Mouse (Mus musculus) heart, embryonic 14.5 days (tissue): Measurements from ENCODE around the gene Tas2r130. TPM values are rescaled to one million over a fixed set of nuclear protein-coding genes. Genes with fewer than 3 reads are reported as not detected.
"Not testable (repeated sequence)": the region's sequence is repeated elsewhere in the genome, so short reads cannot be mapped to it uniquely, and the experiment has no call there.

Source experiments
- ATAC-seq: fragments of 200-750 bp; cut with Nextera tagmentation; 2 replicates; pipeline ENCODE4 v1.8.0; 2017; ENCODE audit warnings: low read depth, moderate TSS enrichment; ENCODE audit not compliant: insufficient number of reproducible peaks, insufficient read depth, low FRiP score
- H3K27ac ChIP-seq, 2 experiments: fragments of 200-500 bp in 1 of 2; fragments of 300-500 bp in 1 of 2; sonication (generic) in 1 of 2; replicated peaks in 1 of 2; 2 replicates each; pipeline ENCODE4 v1.5.1; 2012 to 2014; ENCODE audit warnings: low read depth in 2 of 2, low read length in 2 of 2, control low read depth in 1 of 2, mild to moderate bottlenecking in 1 of 2, mixed read lengths in 1 of 2; ENCODE audit not compliant: control insufficient read depth in 1 of 2, insufficient read depth in 1 of 2
- H3K27me3 ChIP-seq: fragments of 300-500 bp; sonication (generic); 2 replicates; pipeline ENCODE4 v1.6.1; 2014; ENCODE audit warnings: mild to moderate bottlenecking, low read length, control low read depth; ENCODE audit not compliant: control insufficient read depth, insufficient read depth
- H3K36me3 ChIP-seq: fragments of 300-500 bp; sonication (generic); 2 replicates; pipeline ENCODE4 v1.6.1; 2014; ENCODE audit warnings: mild to moderate bottlenecking, control low read depth, low read length, mixed read lengths; ENCODE audit not compliant: control insufficient read depth, insufficient read depth
- H3K4me1 ChIP-seq, 2 experiments: fragments of 200-500 bp in 1 of 2; fragments of 300-500 bp in 1 of 2; sonication (generic) in 1 of 2; 2 replicates each; pipeline ENCODE4 v1.6.1; 2012 to 2014; ENCODE audit warnings: low read length in 2 of 2, control low read depth in 1 of 2, mixed read lengths in 1 of 2; ENCODE audit not compliant: control insufficient read depth in 2 of 2, insufficient read depth in 2 of 2
- H3K4me2 ChIP-seq: fragments of 300-500 bp; sonication (generic); 2 replicates; pipeline ENCODE4 v1.6.1; 2014; ENCODE audit warnings: mild to moderate bottlenecking, low read length
- H3K4me3 ChIP-seq, 2 experiments: fragments of 200-500 bp in 1 of 2; fragments of 300-500 bp in 1 of 2; sonication (generic) in 1 of 2; 2 replicates each; pipeline ENCODE4 v1.5.1; 2012 to 2014; ENCODE audit warnings: low read length in 2 of 2, mild to moderate bottlenecking in 2 of 2, control low read depth in 1 of 2, low read depth in 1 of 2, moderate library complexity in 1 of 2; ENCODE audit not compliant: control insufficient read depth in 1 of 2, insufficient read depth in 1 of 2
- H3K9ac ChIP-seq: fragments of 300-500 bp; sonication (generic); 2 replicates; pipeline ENCODE4 v1.6.1; 2014; ENCODE audit warnings: mild to moderate bottlenecking, low read length
- H3K9me3 ChIP-seq: fragments of 300-500 bp; sonication (generic); 2 replicates; pipeline ENCODE4 v1.6.1; 2016; ENCODE audit warnings: low read length, control low read depth; ENCODE audit not compliant: control insufficient read depth
- WGBS: fragments of 180-500 bp; shearing (Covaris S2); extraction: QIAGEN DNeasy Blood & Tissue Kit; methylation state at CpG from one replicate; pipeline ENCODE4 v1.1.7; 2014; 5-methylcytosine and 5-hydroxymethylcytosine counted together
- polyA plus RNA-seq: library from polyadenylated mRNA; unstranded; fragments of >200 nt; fragmentation: Nextera tagmentation; extraction: Ambion mirVana; gene quantifications from 2 replicates; pipeline ENCODE4 v1.2.1, GENCODE M21; 2014

The Tas2r130 gene
- not detected in 2 replicates for polyA plus RNA-seq

GRCm38 (mm10) chr6:131630812-131631211, at the start of gene Tas2r130:
Gene Tas2r130, minus strand, starts transcription at chr6:131630912.
- no peak for ATAC-seq
- Histone ChIP-seq H3K27ac (no peak within 1 kb of the TSS), H3K4me3 (no peak within 1 kb of the TSS), H3K9me3 (no peaks in the 10 kb centered on the region), H3K36me3 (no peaks in the 10 kb centered on the region), H3K9ac (no peak within 1 kb of the TSS), H3K27me3 (no peaks in the 10 kb centered on the region), H3K4me1 (no peaks in the 10 kb centered on the region), H3K4me2 (no peak within 1 kb of the TSS)
- 60% methylated on average over 3 of the region's 3 CpGs for WGBS

- peaks cover 14% of the 10 kb centered on the region; the same call in 1 of the 2 replicates for H3K9me3 ChIP-seq
- H3K4me3 ChIP-seq = no peak within 1 kb of the TSS
- WGBS = 62% methylated on average over 3 of the region's 3 CpGs
- ATAC-seq = no peak
- no peak within 1 kb of the TSS for H3K9ac ChIP-seq
- no peak within 1 kb of the TSS for H3K4me2 ChIP-seq
- no peaks in the 10 kb centered on the region for H3K36me3 ChIP-seq
- no peak within 1 kb of the TSS for H3K27ac ChIP-seq
- no peaks in the 10 kb centered on the region for H3K27me3 ChIP-seq
- H3K4me1 ChIP-seq = no peaks in the 10 kb centered on the region
Measured at GRCm38 (mm10) chr6:131678786-131679185, 48.1 kb upstream of the Tas2r130 start, which contains the start of gene Tas2r106. Gene Tas2r106, minus strand, starts transcription at chr6:131678886.

- ATAC-seq = no peak
- Histone ChIP-seq H3K27ac (no peak within 1 kb of the TSS), H3K4me1 (no peaks in the 10 kb centered on the region), H3K9me3 (peaks cover 8% of the 10 kb centered on the region; the same call in 1 of the 2 replicates), H3K36me3 (no peaks in the 10 kb centered on the region), H3K4me2 (no peak within 1 kb of the TSS), H3K4me3 (no peak within 1 kb of the TSS), H3K27me3 (no peaks in the 10 kb centered on the region), H3K9ac (no peak within 1 kb of the TSS)
Measured at GRCm38 (mm10) chr6:131660049-131660448, 29.3 kb upstream of the Tas2r130 start, which contains the start of gene Tas2r107. Gene Tas2r107, minus strand, starts transcription at chr6:131660149.

GRCm38 (mm10) chr6:131609956-131610355, 20.8 kb downstream of the Tas2r130 start:
- not testable (repeated sequence) for H3K4me2 ChIP-seq, H3K4me1 ChIP-seq, H3K27ac ChIP-seq, H3K9ac ChIP-seq, ATAC-seq, H3K9me3 ChIP-seq, H3K27me3 ChIP-seq, H3K36me3 ChIP-seq, H3K4me3 ChIP-seq
- 85% methylated on average over 1 of the region's 1 CpGs for WGBS

DNA sequence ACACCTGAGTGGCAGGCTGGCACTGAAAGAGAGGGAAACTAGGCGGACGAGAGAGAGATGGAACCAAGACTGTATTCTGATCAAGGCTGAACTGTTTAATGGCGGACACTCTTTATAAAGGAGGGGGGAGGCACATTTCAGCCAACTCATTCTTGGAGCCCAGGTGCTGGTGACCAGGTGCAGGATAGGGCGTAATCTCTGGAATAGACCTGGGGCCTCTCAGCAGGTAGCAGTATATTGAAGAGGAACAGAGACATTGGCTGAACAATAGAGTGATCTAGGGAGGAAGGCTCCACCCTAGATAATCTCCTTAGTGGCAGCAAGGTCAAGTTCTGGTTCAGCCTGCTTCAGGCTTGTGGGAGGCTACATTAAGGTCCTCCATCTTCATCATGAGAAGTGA, 25.9 kb downstream of the Tas2r130 start:
- WGBS = 68% methylated on average over 4 of the region's 4 CpGs
- Histone ChIP-seq H3K9me3 (peaks cover 2% of the 10 kb centered on the region; the same call in 1 of the 2 replicates), H3K4me2 (no peak overlapping the region), H3K27ac (no peak overlapping the region), H3K4me3 (no peak overlapping the region), H3K27me3 (no peaks in the 10 kb centered on the region), H3K4me1 (no peaks in the 10 kb centered on the region), H3K36me3 (no peaks in the 10 kb centered on the region), H3K9ac (no peak overlapping the region)
- ATAC-seq = no peak

Other genes starting within 250 kb of the Tas2r130 start
- 76.4 and 98.6 TPM in 2 replicates for gene Ybx3, start 242.4 kb downstream of the Tas2r130 start, polyA plus RNA-seq
- not detected in 2 replicates for gene 5430401F13Rik, start 144.5 kb downstream of the Tas2r130 start, polyA plus RNA-seq
- gene Gm6619, start 144.5 kb downstream of the Tas2r130 start, polyA plus RNA-seq = not detected in 2 replicates
- gene Tas2r107, start 29.2 kb upstream of the Tas2r130 start, polyA plus RNA-seq = not detected in 2 replicates
- gene Tas2r106, start 48.0 kb upstream of the Tas2r130 start, polyA plus RNA-seq = not detected in 2 replicates
- gene Tas2r104, start 54.8 kb upstream of the Tas2r130 start, polyA plus RNA-seq = not detected in 2 replicates
- not detected in 2 replicates for gene Tas2r105, start 56.6 kb upstream of the Tas2r130 start, polyA plus RNA-seq
- gene Tas2r114, start 59.2 kb upstream of the Tas2r130 start, polyA plus RNA-seq = not detected in 2 replicates